Mouse (Mus musculus) hindbrain, embryonic 12.5 days (tissue): ENCODE measurements around the gene Khdc4. TPM values are rescaled to one million over a fixed set of nuclear protein-coding genes. Genes with fewer than 3 reads are reported as not detected.

Source experiments
- ATAC-seq: fragments of 200-750 bp; cut with Nextera tagmentation; 2 replicates; pipeline ENCODE4 v1.8.0; 2017; ENCODE audit warnings: moderate TSS enrichment; ENCODE audit not compliant: low FRiP score
- H3K27ac ChIP-seq: fragments of 300-500 bp; sonication (generic); 2 replicates; pipeline ENCODE4 v1.5.1; 2016; ENCODE audit warnings: mild to moderate bottlenecking
- H3K27me3 ChIP-seq: fragments of 300-500 bp; sonication (generic); 2 replicates; pipeline ENCODE4 v1.6.1; 2016; ENCODE audit warnings: mild to moderate bottlenecking
- H3K36me3 ChIP-seq: fragments of 300-500 bp; sonication (generic); 2 replicates; pipeline ENCODE4 v1.6.1; 2016; ENCODE audit warnings: mild to moderate bottlenecking
- H3K4me1 ChIP-seq: fragments of 300-500 bp; sonication (generic); 2 replicates; pipeline ENCODE4 v1.6.1; 2016
- H3K4me2 ChIP-seq: fragments of 300-500 bp; sonication (generic); replicated peaks from 2 replicates; pipeline ENCODE4 v1.6.1; 2016; ENCODE audit warnings: mild to moderate bottlenecking
- H3K4me3 ChIP-seq: fragments of 300-500 bp; sonication (generic); 2 replicates; pipeline ENCODE4 v1.5.1; 2016; ENCODE audit warnings: mild to moderate bottlenecking
- H3K9ac ChIP-seq: fragments of 300-500 bp; sonication (generic); 2 replicates; pipeline ENCODE4 v1.6.1; 2016; ENCODE audit warnings: mild to moderate bottlenecking, moderate library complexity
- H3K9me3 ChIP-seq: fragments of 300-500 bp; sonication (generic); replicated peaks from 2 replicates; pipeline ENCODE4 v1.6.1; 2016; ENCODE audit warnings: mild to moderate bottlenecking
- WGBS: fragments of 180-500 bp; shearing (Covaris S2); methylation state at CpG from one replicate; pipeline ENCODE4 v1.1.7; 2016; 5-methylcytosine and 5-hydroxymethylcytosine counted together
- polyA plus RNA-seq: library from polyadenylated mRNA; unstranded; fragments of >200 nt; fragmentation: Nextera tagmentation; extraction: Ambion mirVana; gene quantifications from 2 replicates; pipeline ENCODE4 v1.2.1, GENCODE M21; 2016

Khdc4 gene
- polyA plus RNA-seq, 1 experiment from 2014 or later: 117 TPM

DNA sequence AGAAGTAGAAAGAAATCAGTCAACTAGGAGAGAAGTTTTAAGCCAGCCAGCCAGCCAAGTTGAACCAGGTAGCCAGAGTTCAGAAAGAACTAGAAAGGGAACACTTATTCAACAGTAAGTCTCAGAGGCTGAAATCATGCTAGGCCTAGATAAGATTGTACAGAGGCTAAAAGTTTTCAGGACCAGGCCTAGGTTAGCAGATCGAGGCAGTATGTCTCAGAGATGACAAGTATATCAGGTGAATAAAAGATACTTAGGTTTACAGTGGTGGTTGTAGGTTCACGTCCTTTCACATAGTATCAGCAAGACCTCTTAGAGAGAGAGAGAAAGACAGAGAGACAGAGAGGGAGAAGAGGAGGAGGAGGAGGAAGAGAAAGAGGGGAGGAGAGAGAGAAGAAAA is 1.8 kb upstream of the Khdc4 start:
- Histone ChIP-seq H3K4me1 (peaks cover 21% of the 10 kb centered on the region), H3K4me2 (no peak overlapping the region), H3K27me3 (no peaks in the 10 kb centered on the region), H3K27ac (no peak overlapping the region), H3K9ac (no peak overlapping the region), H3K4me3 (no peak overlapping the region), H3K9me3 (no peaks in the 10 kb centered on the region), H3K36me3 (peaks cover 6% of the 10 kb centered on the region)
- ATAC-seq: no peak
- WGBS: 88% methylated on average over 2 of the region's 2 CpGs

DNA sequence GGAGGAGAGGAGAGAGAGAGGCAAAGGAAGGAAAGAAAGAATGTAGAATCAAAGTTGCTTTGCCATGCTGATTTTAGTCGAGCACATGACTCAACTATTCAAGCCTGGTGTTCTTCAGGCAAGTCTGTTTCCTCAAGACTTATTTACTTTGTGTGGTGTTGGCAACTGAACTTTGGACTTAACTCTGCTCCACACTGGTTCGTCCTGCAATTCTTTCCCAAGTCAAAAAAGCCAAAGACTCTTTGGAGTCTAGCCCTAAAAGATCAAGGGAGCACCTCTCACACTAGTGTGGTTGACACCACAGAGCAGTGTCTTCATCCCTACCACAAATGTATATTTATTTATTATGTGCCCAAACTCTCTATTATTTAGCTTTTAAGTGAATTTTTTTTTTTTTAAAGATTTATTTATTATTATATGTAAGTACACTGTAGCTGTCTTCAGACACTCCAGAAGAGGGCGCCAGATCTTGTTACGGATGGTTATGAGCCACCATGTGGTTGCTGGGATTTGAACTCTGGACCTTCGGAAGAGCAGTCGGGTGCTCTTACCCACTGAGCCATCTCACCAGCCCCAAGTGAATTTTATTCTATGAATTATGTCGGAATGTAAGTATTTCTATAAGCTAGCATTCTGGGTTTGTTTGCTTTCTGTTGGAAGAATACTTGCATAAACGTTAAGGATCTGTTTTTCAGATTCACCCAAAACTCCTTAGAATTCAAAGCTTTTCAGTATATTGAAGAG is 1.2 kb upstream of the Khdc4 start:
- ATAC-seq: no peak
- Histone ChIP-seq H3K9ac (no peak overlapping the region), H3K4me3 (peak overlapping the region; percentile 97), H3K4me1 (peaks cover 21% of the 10 kb centered on the region), H3K4me2 (peak overlapping the region; percentile 77), H3K27me3 (no peaks in the 10 kb centered on the region), H3K9me3 (no peaks in the 10 kb centered on the region), H3K27ac (peak overlapping the region; percentile 97), H3K36me3 (peaks cover 10% of the 10 kb centered on the region)
- 64% methylated on average over 8 of the region's 8 CpGs for WGBS

DNA sequence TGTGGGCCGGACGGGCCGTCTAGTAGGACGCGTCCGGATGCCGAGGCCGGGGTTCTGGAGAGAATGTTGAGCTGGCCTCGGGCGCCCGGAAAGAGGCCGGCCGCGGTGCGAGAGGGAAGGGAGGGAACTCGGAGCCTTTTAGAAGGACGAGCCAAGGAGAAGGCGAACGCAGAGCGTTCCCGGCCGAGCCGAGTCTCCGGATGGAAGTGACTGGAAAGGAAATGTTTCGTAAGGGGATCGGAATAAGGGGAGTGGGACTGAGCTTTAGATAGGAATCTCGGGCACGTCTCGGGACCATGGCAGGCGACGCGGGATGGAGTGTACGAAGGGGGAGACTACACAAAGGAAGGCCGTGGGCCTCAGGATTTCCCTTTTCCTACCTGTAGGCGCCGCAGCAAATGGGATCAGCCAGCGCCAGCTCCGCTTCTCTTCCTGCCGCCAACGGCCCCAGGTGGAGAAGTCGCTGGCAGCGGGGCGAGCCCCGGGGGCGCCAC is 402 bp downstream of the Khdc4 start:
- ATAC-seq: peak; percentile 86
- H3K4me2 ChIP-seq: peak overlapping the region; percentile 77
- peak overlapping the region; percentile 98 for H3K9ac ChIP-seq
- H3K9me3 ChIP-seq: no peaks in the 10 kb centered on the region
- H3K27ac ChIP-seq: peak overlapping the region; percentile 97
- no peaks in the 10 kb centered on the region for H3K27me3 ChIP-seq
- peak overlapping the region; percentile 97 for H3K4me3 ChIP-seq
- peaks cover 21% of the 10 kb centered on the region for H3K4me1 ChIP-seq
- H3K36me3 ChIP-seq: peaks cover 26% of the 10 kb centered on the region
- WGBS: under 1% methylated on average over 44 of the region's 45 CpGs

DNA sequence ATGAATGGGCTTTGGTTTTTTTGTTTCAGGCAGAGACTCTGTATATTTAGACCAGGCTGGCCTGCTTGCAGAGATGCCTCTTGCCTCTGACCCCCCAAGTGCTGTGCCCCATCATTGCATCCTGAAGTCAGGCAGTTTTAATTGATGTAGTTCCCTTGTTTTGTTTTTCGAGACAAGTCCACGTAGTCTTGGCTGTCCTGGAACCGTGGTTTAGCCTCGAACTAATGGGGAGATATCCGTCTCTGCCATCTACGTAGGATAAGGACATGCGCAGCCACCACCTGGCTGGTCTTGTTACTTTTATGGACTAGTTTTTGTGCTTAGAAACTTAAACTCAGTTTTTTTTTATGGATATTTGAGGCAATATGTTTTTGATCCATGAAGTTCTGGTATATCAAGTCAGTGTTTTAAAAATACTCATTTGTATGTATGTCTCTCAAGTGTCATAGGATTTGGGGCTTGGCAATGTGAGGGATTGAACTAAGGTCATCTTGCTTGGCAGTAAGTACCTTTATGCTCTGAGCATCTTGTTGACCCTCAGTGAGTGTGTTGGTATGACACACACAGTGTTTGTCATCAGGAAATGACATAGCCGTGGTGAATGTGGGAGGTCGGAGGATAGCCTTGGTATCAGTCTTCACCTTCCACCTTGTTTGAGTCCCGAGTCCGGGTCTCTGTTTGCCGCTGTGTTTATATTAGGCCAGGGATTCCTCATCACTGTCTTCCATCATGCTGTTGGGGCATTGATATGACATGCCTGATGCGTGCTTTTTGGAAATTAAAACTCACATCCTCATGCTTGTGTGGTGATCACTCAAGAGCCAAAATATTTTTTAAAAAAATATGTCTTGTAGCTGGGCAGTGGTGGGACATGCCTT is 1.4 kb downstream of the Khdc4 start:
- H3K27me3 ChIP-seq: no peaks in the 10 kb centered on the region
- H3K4me2 ChIP-seq: peak overlapping the region; percentile 77
- H3K36me3 ChIP-seq: peaks cover 35% of the 10 kb centered on the region
- peaks cover 21% of the 10 kb centered on the region for H3K4me1 ChIP-seq
- H3K9ac ChIP-seq: peak overlapping the region; percentile 98
- no peak for ATAC-seq
- peak overlapping the region; percentile 97 for H3K4me3 ChIP-seq
- 55% methylated on average over 13 of the region's 13 CpGs for WGBS
- H3K9me3 ChIP-seq: no peaks in the 10 kb centered on the region
- peak overlapping the region; percentile 97 for H3K27ac ChIP-seq

DNA sequence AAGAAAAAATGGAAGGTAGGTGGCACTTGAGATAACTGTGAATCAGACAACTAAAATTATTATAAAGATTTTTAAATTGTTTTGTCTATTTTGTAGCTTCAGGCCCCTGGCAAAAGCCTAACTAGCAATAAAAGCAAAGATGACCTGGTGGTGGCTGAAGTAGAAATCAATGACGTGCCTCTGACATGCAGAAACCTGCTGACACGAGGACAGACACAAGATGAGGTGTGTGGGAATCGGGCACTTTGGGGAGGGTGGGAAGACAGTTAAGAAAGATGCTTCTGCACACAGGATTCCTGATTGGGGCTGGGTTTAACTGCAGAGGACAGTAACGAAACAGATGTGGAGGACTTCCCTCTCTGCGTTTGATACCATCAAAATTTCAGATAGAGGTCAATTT is 3.5 kb downstream of the Khdc4 start:
- H3K9me3 ChIP-seq: no peaks in the 10 kb centered on the region
- H3K36me3 ChIP-seq: peaks cover 51% of the 10 kb centered on the region
- H3K4me2 ChIP-seq: no peak overlapping the region
- H3K27me3 ChIP-seq: no peaks in the 10 kb centered on the region
- H3K4me1 ChIP-seq: peaks cover 21% of the 10 kb centered on the region
- 94% methylated on average over 5 of the region's 5 CpGs for WGBS
- H3K4me3 ChIP-seq: no peak overlapping the region
- H3K9ac ChIP-seq: no peak overlapping the region
- H3K27ac ChIP-seq: no peak overlapping the region
- no peak for ATAC-seq

DNA sequence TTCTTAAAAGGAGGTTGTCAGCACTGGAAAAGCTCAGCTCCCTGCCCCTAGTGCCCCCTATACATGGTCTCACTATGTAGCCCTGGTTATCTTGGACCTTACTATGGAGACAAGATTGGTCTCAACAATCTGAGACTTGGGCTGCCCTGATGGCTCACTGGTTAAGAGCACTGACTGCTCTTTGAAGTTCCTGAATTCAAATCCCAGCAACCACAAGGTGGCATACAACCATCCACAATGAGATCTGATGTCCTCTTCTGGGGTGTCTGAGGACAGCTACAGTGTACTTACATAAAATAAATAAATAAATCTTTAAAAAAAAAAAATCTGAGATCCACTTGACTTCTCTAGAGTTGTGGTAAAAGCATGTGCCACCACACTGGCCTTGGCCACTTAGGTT is 9.9 kb downstream of the Khdc4 start:
- H3K4me3 ChIP-seq: no peak overlapping the region
- H3K9me3 ChIP-seq: no peaks in the 10 kb centered on the region
- H3K27me3 ChIP-seq: no peaks in the 10 kb centered on the region
- H3K27ac ChIP-seq: no peak overlapping the region
- H3K4me2 ChIP-seq: no peak overlapping the region
- H3K4me1 ChIP-seq: no peaks in the 10 kb centered on the region
- H3K36me3 ChIP-seq: peaks cover 91% of the 10 kb centered on the region
- ATAC-seq: no peak
- H3K9ac ChIP-seq: no peak overlapping the region

DNA sequence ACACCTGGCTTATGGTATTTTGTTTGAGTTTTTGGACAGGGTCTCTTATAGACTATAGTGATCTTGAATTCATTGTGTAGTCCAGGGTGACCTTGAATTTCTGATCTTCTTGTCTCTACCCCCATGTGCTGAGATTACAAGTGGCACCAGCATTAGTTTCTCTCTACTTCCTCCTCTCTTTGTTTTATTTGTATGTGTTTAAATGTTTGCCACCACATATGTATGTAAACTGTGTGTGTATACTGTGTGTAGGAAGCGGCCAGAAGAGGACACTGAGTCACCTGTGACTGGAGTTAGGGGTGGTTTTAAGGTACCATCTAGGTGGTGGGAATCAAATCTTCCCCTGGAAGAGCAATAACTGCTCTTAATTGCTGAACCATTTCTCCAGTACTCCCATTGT is 12.4 kb downstream of the Khdc4 start:
- Histone ChIP-seq H3K9me3 (no peaks in the 10 kb centered on the region), H3K36me3 (peaks cover 90% of the 10 kb centered on the region), H3K9ac (no peak overlapping the region), H3K4me3 (no peak overlapping the region), H3K27me3 (no peaks in the 10 kb centered on the region), H3K4me2 (no peak overlapping the region), H3K4me1 (no peaks in the 10 kb centered on the region), H3K27ac (no peak overlapping the region)
- 100% methylated on average over 1 of the region's 1 CpGs for WGBS
- ATAC-seq: no peak

DNA sequence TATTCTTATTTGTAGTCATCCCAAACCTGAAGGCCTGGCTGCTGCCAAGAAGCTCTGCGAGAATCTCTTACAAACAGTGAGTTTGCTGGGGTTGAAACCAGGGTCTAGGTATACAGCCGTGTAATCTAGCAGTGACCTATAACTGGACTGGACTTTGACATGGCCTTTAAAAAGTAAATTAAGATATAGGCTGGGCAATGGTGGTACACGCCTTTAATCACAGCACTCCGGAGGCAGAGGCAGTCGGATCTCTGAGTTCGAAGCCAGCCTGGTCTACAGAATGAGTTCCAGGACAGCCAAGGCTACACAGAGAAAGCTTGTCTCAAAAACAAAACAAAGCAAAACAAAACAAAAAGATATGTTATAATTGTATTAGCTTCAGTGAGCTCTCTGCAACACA is 13.2 kb downstream of the Khdc4 start:
- H3K27me3 ChIP-seq: no peaks in the 10 kb centered on the region
- 95% methylated on average over 6 of the region's 6 CpGs for WGBS
- ATAC-seq: no peak
- peaks cover 91% of the 10 kb centered on the region for H3K36me3 ChIP-seq
- H3K9ac ChIP-seq: no peak overlapping the region
- no peaks in the 10 kb centered on the region for H3K4me1 ChIP-seq
- no peak overlapping the region for H3K27ac ChIP-seq
- H3K4me2 ChIP-seq: no peak overlapping the region
- no peak overlapping the region for H3K4me3 ChIP-seq
- H3K9me3 ChIP-seq: no peaks in the 10 kb centered on the region

DNA sequence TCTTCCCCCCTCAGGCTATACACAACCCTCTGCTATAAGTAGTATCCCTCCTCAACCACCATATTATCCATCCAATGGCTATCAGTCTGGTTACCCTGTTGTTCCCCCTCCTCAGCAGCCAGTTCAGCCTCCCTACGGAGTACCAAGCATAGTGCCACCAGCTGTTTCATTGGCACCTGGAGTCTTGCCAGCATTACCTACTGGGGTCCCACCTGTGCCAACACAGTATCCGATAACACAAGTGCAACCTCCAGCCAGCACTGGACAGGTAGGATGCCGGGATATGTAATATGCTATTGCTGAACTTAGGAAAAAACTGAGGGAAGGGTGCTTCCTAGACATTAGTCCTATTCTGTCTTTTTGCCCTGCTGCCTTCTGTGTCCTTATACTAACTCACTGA is 14.6 kb downstream of the Khdc4 start:
- Histone ChIP-seq H3K27ac (no peak overlapping the region), H3K9me3 (no peaks in the 10 kb centered on the region), H3K27me3 (no peaks in the 10 kb centered on the region), H3K4me3 (no peak overlapping the region), H3K9ac (no peak overlapping the region), H3K4me2 (no peak overlapping the region), H3K4me1 (no peaks in the 10 kb centered on the region), H3K36me3 (peaks cover 91% of the 10 kb centered on the region)
- 98% methylated on average over 3 of the region's 3 CpGs for WGBS
- ATAC-seq: no peak

DNA sequence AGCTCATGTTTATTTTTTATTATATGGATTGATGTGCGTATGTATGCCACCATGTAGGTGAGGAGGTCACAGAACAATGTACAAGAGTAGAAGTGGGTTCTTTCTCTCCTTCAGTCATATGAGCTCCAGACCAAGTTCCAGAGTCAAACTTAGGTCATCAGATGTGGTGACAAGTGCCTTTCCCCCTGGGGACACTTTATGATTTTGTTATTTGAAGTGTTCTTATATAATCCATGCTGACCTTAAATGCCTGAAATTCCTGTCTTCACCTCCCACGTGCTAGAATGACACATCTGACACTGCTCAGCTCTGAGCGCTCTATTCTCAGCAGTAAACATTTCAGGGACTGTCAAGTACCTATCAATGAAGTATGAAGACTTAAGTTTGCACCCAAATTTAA is 15.6 kb downstream of the Khdc4 start:
- ATAC-seq: no peak

DNA sequence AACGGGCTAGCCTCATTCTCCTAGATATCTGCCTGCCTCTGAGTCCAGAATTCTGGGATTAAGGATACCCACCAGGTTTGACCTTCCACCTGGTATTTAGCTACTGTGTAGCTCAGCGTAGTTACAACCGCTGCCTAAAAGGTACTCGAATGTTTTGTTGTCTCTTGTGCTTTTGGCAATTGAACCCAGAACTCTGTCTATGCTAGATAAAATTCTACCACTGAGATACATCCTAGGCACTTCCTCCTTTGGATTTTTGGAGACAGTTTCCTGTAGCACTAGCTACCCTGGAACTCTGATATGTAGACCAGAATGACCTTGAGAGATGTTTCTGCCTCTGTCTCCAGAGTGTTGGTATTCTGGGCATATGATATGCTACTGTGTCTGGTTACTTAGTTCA is 28.1 kb downstream of the Khdc4 start:
- Histone ChIP-seq H3K4me3 (no peak overlapping the region), H3K9me3 (no peaks in the 10 kb centered on the region), H3K27me3 (no peaks in the 10 kb centered on the region), H3K27ac (no peak overlapping the region), H3K9ac (no peak overlapping the region), H3K4me2 (no peak overlapping the region), H3K36me3 (peaks cover 48% of the 10 kb centered on the region), H3K4me1 (peaks cover 12% of the 10 kb centered on the region)
- ATAC-seq: no peak
- 94% methylated on average over 4 of the region's 4 CpGs for WGBS

More for the DNA sequence above, 15.6 kb downstream of the Khdc4 start:
- Histone ChIP-seq H3K4me2 (no peak overlapping the region), H3K9me3 (no peaks in the 10 kb centered on the region), H3K36me3 (peaks cover 83% of the 10 kb centered on the region), H3K9ac (no peak overlapping the region), H3K27me3 (no peaks in the 10 kb centered on the region), H3K4me1 (no peaks in the 10 kb centered on the region), H3K27ac (no peak overlapping the region), H3K4me3 (no peak overlapping the region)
- 77% methylated on average over 3 of the region's 3 CpGs for WGBS

DNA sequence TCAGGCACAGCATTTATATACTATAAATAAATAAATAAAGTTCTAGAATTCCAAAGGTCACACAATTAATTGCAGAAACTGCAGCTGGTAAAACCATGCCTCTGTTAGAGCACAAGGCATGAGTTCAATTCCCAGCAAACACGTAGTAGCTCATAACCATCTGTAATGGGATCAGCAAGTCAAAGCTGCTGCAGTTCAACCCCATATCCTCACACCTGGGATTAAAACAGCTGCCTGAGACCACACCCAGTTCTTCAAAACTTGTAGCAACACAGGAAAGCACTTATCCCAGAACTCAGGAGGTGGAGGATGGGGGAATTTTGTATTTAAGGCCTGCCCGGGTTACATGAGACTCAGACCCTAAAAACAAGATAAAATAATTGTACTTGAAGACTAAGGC is 29.1 kb downstream of the Khdc4 start:
- H3K27ac ChIP-seq: peak overlapping the region; percentile 35; the same call in 1 of the 2 replicates
- H3K4me3 ChIP-seq: no peak overlapping the region
- H3K27me3 ChIP-seq: no peaks in the 10 kb centered on the region
- no peak for ATAC-seq
- WGBS: 82% methylated on average over 2 of the region's 2 CpGs
- H3K4me1 ChIP-seq: peaks cover 15% of the 10 kb centered on the region
- H3K36me3 ChIP-seq: peaks cover 44% of the 10 kb centered on the region
- no peak overlapping the region for H3K9ac ChIP-seq
- no peaks in the 10 kb centered on the region for H3K9me3 ChIP-seq
- no peak overlapping the region for H3K4me2 ChIP-seq
